Mouse (Mus musculus) stomach, embryonic 14.5 days (tissue): ENCODE results near the gene Trappc10. TPM values are rescaled to one million over a fixed set of nuclear protein-coding genes. Genes with fewer than 3 reads are reported as not detected.

Experiments used
- ATAC-seq: fragments of 200-750 bp; cut with Nextera tagmentation; 2 replicates; pipeline ENCODE4 v1.8.0; 2017; ENCODE audit warnings: low read depth, moderate TSS enrichment; ENCODE audit not compliant: insufficient number of reproducible peaks, insufficient read depth, low FRiP score
- H3K27ac ChIP-seq: fragments of 300-500 bp; sonication (generic); 2 replicates; pipeline ENCODE4 v1.5.1; 2014; ENCODE audit warnings: mild to moderate bottlenecking, low read length, moderate library complexity, mixed read lengths
- H3K27me3 ChIP-seq: fragments of 300-500 bp; sonication (generic); 2 replicates; pipeline ENCODE4 v1.6.1; 2014; ENCODE audit warnings: low read length, control low read depth, mixed read lengths; ENCODE audit not compliant: control insufficient read depth, insufficient read depth
- H3K36me3 ChIP-seq: fragments of 300-500 bp; sonication (generic); 2 replicates; pipeline ENCODE4 v1.6.1; 2014; ENCODE audit warnings: mild to moderate bottlenecking, control low read depth, low read length, moderate library complexity, mixed read lengths; ENCODE audit not compliant: control insufficient read depth, insufficient read depth
- H3K4me1 ChIP-seq: fragments of 300-500 bp; sonication (generic); 2 replicates; pipeline ENCODE4 v1.6.1; 2014; ENCODE audit warnings: low read length, control low read depth, mixed read lengths; ENCODE audit not compliant: control insufficient read depth, insufficient read depth
- H3K4me2 ChIP-seq: fragments of 300-500 bp; sonication (generic); replicated peaks from 2 replicates; pipeline ENCODE4 v1.6.1; 2014; ENCODE audit warnings: low read depth, low read length, control low read depth
- H3K4me3 ChIP-seq: fragments of 300-500 bp; sonication (generic); 2 replicates; pipeline ENCODE4 v1.5.1; 2014; ENCODE audit warnings: low read depth, low read length, control low read depth
- H3K9ac ChIP-seq: fragments of 300-500 bp; sonication (generic); replicated peaks from 2 replicates; pipeline ENCODE4 v1.6.1; 2014; ENCODE audit warnings: low read depth, mild to moderate bottlenecking, control low read depth, low read length, moderate library complexity, mixed read lengths
- H3K9me3 ChIP-seq: fragments of 300-500 bp; sonication (generic); 2 replicates; pipeline ENCODE4 v1.6.1; 2016; ENCODE audit warnings: low read depth, low read length, control low read depth; ENCODE audit not compliant: control insufficient read depth
- WGBS: fragments of 180-500 bp; shearing (Covaris S2); extraction: QIAGEN DNeasy Blood & Tissue Kit; methylation state at CpG from one replicate; pipeline ENCODE4 v1.1.7; 2014; 5-methylcytosine and 5-hydroxymethylcytosine counted together
- polyA plus RNA-seq: library from polyadenylated mRNA; unstranded; fragments of >200 nt; fragmentation: Nextera tagmentation; extraction: Ambion mirVana; gene quantifications from 2 replicates; pipeline ENCODE4 v1.2.1, GENCODE M21; 2014

The Trappc10 gene
- polyA plus RNA-seq, 1 experiment from 2014 or later: 14.7 TPM

- no peaks in the 10 kb centered on the region for H3K9me3 ChIP-seq
- H3K4me3 ChIP-seq: no peak overlapping the region
- H3K27ac ChIP-seq: no peak overlapping the region
- peaks cover 47% of the 10 kb centered on the region for H3K36me3 ChIP-seq
- no peak overlapping the region for H3K9ac ChIP-seq
- H3K27me3 ChIP-seq: no peaks in the 10 kb centered on the region
- 86% methylated on average over 6 of the region's 6 CpGs for WGBS
- ATAC-seq: no peak
- no peaks in the 10 kb centered on the region for H3K4me1 ChIP-seq
- no peak overlapping the region for H3K4me2 ChIP-seq
Measured at GRCm38 (mm10) chr10:78285409-78285808, 41.0 kb upstream of the Trappc10 start.

- Histone ChIP-seq H3K9me3 (no peaks in the 10 kb centered on the region), H3K27me3 (no peaks in the 10 kb centered on the region), H3K4me1 (no peaks in the 10 kb centered on the region), H3K9ac (no peak overlapping the region), H3K4me2 (no peak overlapping the region), H3K36me3 (peaks cover 52% of the 10 kb centered on the region), H3K27ac (no peak overlapping the region), H3K4me3 (no peak overlapping the region)
- WGBS: 91% methylated on average over 12 of the region's 12 CpGs
- no peak for ATAC-seq
Measured at GRCm38 (mm10) chr10:78284812-78285211, 40.4 kb upstream of the Trappc10 start.

- Histone ChIP-seq H3K36me3 (peaks cover 66% of the 10 kb centered on the region), H3K4me3 (no peak overlapping the region), H3K4me2 (no peak overlapping the region), H3K9ac (no peak overlapping the region), H3K9me3 (no peaks in the 10 kb centered on the region), H3K27ac (no peak overlapping the region), H3K27me3 (no peaks in the 10 kb centered on the region), H3K4me1 (no peaks in the 10 kb centered on the region)
- WGBS: 88% methylated on average over 4 of the region's 4 CpGs
- ATAC-seq: no peak
Measured at GRCm38 (mm10) chr10:78282411-78282810, 38.0 kb upstream of the Trappc10 start.

- Histone ChIP-seq H3K27ac (no peak overlapping the region), H3K4me2 (no peak overlapping the region), H3K9me3 (no peaks in the 10 kb centered on the region), H3K4me1 (no peaks in the 10 kb centered on the region), H3K4me3 (no peak overlapping the region), H3K36me3 (peaks cover 58% of the 10 kb centered on the region), H3K27me3 (no peaks in the 10 kb centered on the region), H3K9ac (no peak overlapping the region)
- 93% methylated on average over 9 of the region's 9 CpGs for WGBS
- ATAC-seq: no peak
Measured at GRCm38 (mm10) chr10:78280486-78280885, 36.0 kb upstream of the Trappc10 start.

- peaks cover 55% of the 10 kb centered on the region for H3K36me3 ChIP-seq
- H3K4me3 ChIP-seq: no peak overlapping the region
- H3K9ac ChIP-seq: no peak overlapping the region
- H3K9me3 ChIP-seq: no peaks in the 10 kb centered on the region
- no peaks in the 10 kb centered on the region for H3K27me3 ChIP-seq
- H3K4me1 ChIP-seq: no peaks in the 10 kb centered on the region
- WGBS: 50% methylated on average over 8 of the region's 8 CpGs
- H3K4me2 ChIP-seq: no peak overlapping the region
- peak; percentile 71; the same call in 1 of the 2 replicates for ATAC-seq
- no peak overlapping the region for H3K27ac ChIP-seq
Measured at GRCm38 (mm10) chr10:78279210-78279609, 34.8 kb upstream of the Trappc10 start.

- no peak overlapping the region for H3K9ac ChIP-seq
- H3K4me2 ChIP-seq: no peak overlapping the region
- no peaks in the 10 kb centered on the region for H3K9me3 ChIP-seq
- no peaks in the 10 kb centered on the region for H3K27me3 ChIP-seq
- no peak overlapping the region for H3K27ac ChIP-seq
- WGBS: 74% methylated on average over 3 of the region's 3 CpGs
- no peak overlapping the region for H3K4me3 ChIP-seq
- H3K36me3 ChIP-seq: peaks cover 52% of the 10 kb centered on the region
- ATAC-seq: no peak
- no peaks in the 10 kb centered on the region for H3K4me1 ChIP-seq
Measured at GRCm38 (mm10) chr10:78277835-78278234, 33.4 kb upstream of the Trappc10 start.

- Histone ChIP-seq H3K9me3 (no peaks in the 10 kb centered on the region), H3K4me1 (peaks cover 4% of the 10 kb centered on the region; the same call in 1 of the 2 replicates), H3K4me2 (no peak overlapping the region), H3K27me3 (no peaks in the 10 kb centered on the region), H3K27ac (no peak overlapping the region), H3K9ac (no peak overlapping the region), H3K36me3 (peaks cover 43% of the 10 kb centered on the region; the same call in 1 of the 2 replicates), H3K4me3 (no peak overlapping the region)
- no peak for ATAC-seq
- WGBS: 87% methylated on average over 4 of the region's 4 CpGs
Measured at GRCm38 (mm10) chr10:78276242-78276641, 31.8 kb upstream of the Trappc10 start.

- ATAC-seq: peak; percentile 77
- Histone ChIP-seq H3K9me3 (no peaks in the 10 kb centered on the region), H3K4me1 (peaks cover 4% of the 10 kb centered on the region; the same call in 1 of the 2 replicates), H3K27me3 (no peaks in the 10 kb centered on the region), H3K27ac (no peak overlapping the region), H3K36me3 (peaks cover 24% of the 10 kb centered on the region; the same call in 1 of the 2 replicates), H3K4me2 (no peak overlapping the region), H3K9ac (no peak overlapping the region), H3K4me3 (no peak overlapping the region)
- WGBS: 24% methylated on average over 8 of the region's 9 CpGs
Measured at GRCm38 (mm10) chr10:78272932-78273331, 28.5 kb upstream of the Trappc10 start.

GRCm38 (mm10) chr10:78265881-78266280 lies 21.4 kb upstream of the Trappc10 start:
- Histone ChIP-seq H3K9me3 (no peaks in the 10 kb centered on the region), H3K9ac (no peak overlapping the region), H3K36me3 (no peaks in the 10 kb centered on the region), H3K4me1 (no peaks in the 10 kb centered on the region), H3K27me3 (no peaks in the 10 kb centered on the region), H3K4me2 (no peak overlapping the region), H3K27ac (no peak overlapping the region), H3K4me3 (no peak overlapping the region)
- 70% methylated on average over 3 of the region's 3 CpGs for WGBS
- ATAC-seq: no peak
